Mouse (Mus musculus): ENCODE results near the gene Psapl1.
"Not testable (repeated sequence)": the region's sequence is repeated elsewhere in the genome, so short reads cannot be mapped to it uniquely, and the experiment has no call there.

- TF ChIP-seq CTCF (IDR thresholded peaks at IDR 0.05; ENCODE audit: control insufficient read depth, insufficient read depth, insufficient read length); MYOG (IDR thresholded peaks at IDR 0.05; ENCODE audit: control insufficient read depth, extremely low read depth, insufficient read length); FOSL1 (IDR thresholded peaks at IDR 0.05; ENCODE audit: insufficient read depth, low read length, poor library complexity, severe bottlenecking); USF1 (IDR thresholded peaks at IDR 0.05; ENCODE audit: low read depth); MAX (IDR thresholded peaks at IDR 0.05); CEBPB (IDR thresholded peaks at IDR 0.05; ENCODE audit: low read depth); MYOD1 (IDR thresholded peaks at IDR 0.05; ENCODE audit: control insufficient read depth, insufficient read length, low read depth): not testable (repeated sequence)
Observed at GRCm38 (mm10) chr5:36237526-36237925, 33.7 kb downstream of the Psapl1 start.

Measured in C2C12 (cell line).